In genomic region chr11:102386121-102386520, GRCm38 (mm10) we compare ENCODE assay signal across 22 mouse cellular contexts. TPM values are rescaled to one million over a fixed set of nuclear protein-coding genes. Genes with fewer than 3 reads are reported as not detected.
"Had no signal": no experiment of that assay in that cellular context is flagged by ENCODE, and none has a peak within 500 bp of the region (broad histone marks: within the 10 kb centered on the region; RNA-seq: fewer than 3 reads in every experiment).

No protein-coding gene starts in this region.

- DNase-seq: lung, adult 18-20 months; lung, embryonic 14.5 days; lung, postnatal 10 days; lung, postnatal 4 days; midbrain, embryonic 14.5 days; retina, postnatal 1 day; right cerebral cortex, adult 18-20 months; right cerebral cortex, postnatal 25 days; right cerebral cortex, postnatal 4 days; spleen, adult 18-20 months; thymus, adult 18-20 months; thymus, postnatal 14 days; thymus, postnatal 36 days had no signal

- H3K4me3 ChIP-seq: midbrain, embryonic 10.5 days; midbrain, embryonic 12.5 days; myocyte; neural tube, embryonic 13.5 days; neural tube, embryonic 15.5 days had no signal

- H3K27ac ChIP-seq: midbrain, embryonic 10.5 days; midbrain, embryonic 12.5 days; neural tube, embryonic 13.5 days; neural tube, embryonic 15.5 days had no signal

- ATAC-seq: midbrain, embryonic 16.5 days had no signal

- H3K9ac ChIP-seq: lung, embryonic 14.5 days; midbrain, embryonic 12.5 days; neural tube, embryonic 13.5 days; neural tube, embryonic 15.5 days had no signal

- H3K9me3 ChIP-seq: midbrain, embryonic 10.5 days; midbrain, embryonic 12.5 days; neural tube, embryonic 13.5 days; neural tube, embryonic 15.5 days had no signal

- H3K4me2 ChIP-seq: lung, embryonic 14.5 days; midbrain, embryonic 12.5 days; neural tube, embryonic 13.5 days; neural tube, embryonic 15.5 days had no signal

- H3K4me1 ChIP-seq: midbrain, embryonic 10.5 days; midbrain, embryonic 12.5 days had no signal

- H3K36me3 ChIP-seq: midbrain, embryonic 10.5 days; midbrain, embryonic 12.5 days; neural tube, embryonic 13.5 days; neural tube, embryonic 15.5 days had no signal

- H3K27me3 ChIP-seq: midbrain, embryonic 12.5 days; neural tube, embryonic 13.5 days; neural tube, embryonic 15.5 days had no signal

RNA-seq across cellular contexts. Expression of gene Rundc3a, which starts 7.1 kb away (rescaled TPM):
- total RNA-seq: megakaryocyte, adult 5-6 weeks; megakaryocyte-erythroid progenitor cell, adult 5-6 weeks had no signal

RNA-seq across cellular contexts. Expression of gene Slc4a1, which starts 20.1 kb away (rescaled TPM):
- polyA plus RNA-seq: myocyte; small intestine, adult 2 months had no signal
